Mouse (Mus musculus): ENCODE results near the gene Krtap4-13.

DNA sequence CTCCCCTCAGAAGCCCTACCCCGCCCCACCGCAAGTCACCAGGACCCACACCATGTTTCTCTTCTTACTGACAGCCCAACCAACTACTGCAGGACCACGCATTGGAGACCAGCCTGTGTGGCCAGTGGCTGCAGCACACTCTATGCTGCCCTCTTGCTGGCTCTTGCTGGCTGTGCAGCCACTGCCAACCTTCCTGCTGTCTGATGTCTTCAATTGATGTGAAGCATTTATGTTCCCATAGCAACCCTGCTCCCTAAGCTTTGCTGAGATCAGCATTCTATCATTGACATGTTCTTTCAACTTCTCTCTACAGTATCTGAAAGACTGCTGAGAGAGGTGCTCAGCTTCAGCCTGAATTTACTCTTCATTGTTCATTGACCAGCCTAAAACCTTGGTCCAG, 44.4 kb upstream of the Krtap4-13 start:
- TF ChIP-seq CTCF (IDR thresholded peaks at IDR 0.05; ENCODE audit: low read depth) (peak; percentile 44; the same call in 1 of the 2 replicates), EP300 (IDR thresholded peaks at IDR 0.05; ENCODE audit: low read depth) (no peak)

Data from liver, embryonic 14.5 days (tissue).